Mouse (Mus musculus) T-helper 2 cell (primary cell): Measurements from ENCODE around the gene Rabgap1.
"Not testable (repeated sequence)": the region's sequence is repeated elsewhere in the genome, so short reads cannot be mapped to it uniquely, and the experiment has no call there.

Experiments
- in situ Hi-C: fragments of 300-600 bp; cut with MboI, MseI; formaldehyde crosslinking; loops from one replicate; pipeline ENCODE4 v1.15.1; 2025; ENCODE audit warnings: high pct_unique_total_duplicates

Rabgap1 gene

GRCm38 (mm10) chr2:37442611-37443591, at the start of gene Rabgap1, which contains the start of the genes Zbtb26 and Zbtb6:
Gene Rabgap1, plus strand, starts transcription at chr2:37443279.
Gene Zbtb26, minus strand, starts transcription at chr2:37443135.
Gene Zbtb6, minus strand, starts transcription at chr2:37443171.
- in situ Hi-C loops, result no loop called here

- in situ Hi-C loops, result no loop called here
These were observed 47.5 kb upstream of the Rabgap1 start for GRCm38 (mm10) chr2:37395539-37395938.

DNA sequence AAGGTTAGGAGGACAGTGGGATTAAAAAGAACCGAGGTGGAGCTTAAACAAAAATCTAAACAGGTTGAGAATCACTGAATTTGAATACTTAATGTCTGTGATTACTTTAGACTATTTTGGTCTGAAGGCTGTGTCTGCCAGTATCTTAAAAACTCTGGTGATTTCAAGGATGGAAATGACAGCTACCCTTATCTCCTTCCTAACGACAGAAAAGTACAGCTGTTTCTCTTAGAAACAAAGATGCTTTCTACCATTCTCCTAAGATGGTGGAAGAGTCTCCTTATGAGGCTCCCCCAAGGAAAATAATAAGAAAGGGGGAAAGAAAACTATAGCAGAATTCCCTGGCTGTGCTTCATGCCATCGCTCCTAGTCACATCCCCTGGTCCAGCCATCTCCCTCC, 21.2 kb upstream of the Rabgap1 start:
- in situ Hi-C loops, result no loop called here

- in situ Hi-C loops, result no loop called here
These were observed 20.5 kb upstream of the Rabgap1 start, which contains the start of gene Rc3h2 for GRCm38 (mm10) chr2:37422306-37423304. Gene Rc3h2, minus strand, starts transcription at chr2:37422903.

GRCm38 (mm10) chr2:37423671-37424070, 19.4 kb upstream of the Rabgap1 start:
- in situ Hi-C loops, result no loop called here

DNA sequence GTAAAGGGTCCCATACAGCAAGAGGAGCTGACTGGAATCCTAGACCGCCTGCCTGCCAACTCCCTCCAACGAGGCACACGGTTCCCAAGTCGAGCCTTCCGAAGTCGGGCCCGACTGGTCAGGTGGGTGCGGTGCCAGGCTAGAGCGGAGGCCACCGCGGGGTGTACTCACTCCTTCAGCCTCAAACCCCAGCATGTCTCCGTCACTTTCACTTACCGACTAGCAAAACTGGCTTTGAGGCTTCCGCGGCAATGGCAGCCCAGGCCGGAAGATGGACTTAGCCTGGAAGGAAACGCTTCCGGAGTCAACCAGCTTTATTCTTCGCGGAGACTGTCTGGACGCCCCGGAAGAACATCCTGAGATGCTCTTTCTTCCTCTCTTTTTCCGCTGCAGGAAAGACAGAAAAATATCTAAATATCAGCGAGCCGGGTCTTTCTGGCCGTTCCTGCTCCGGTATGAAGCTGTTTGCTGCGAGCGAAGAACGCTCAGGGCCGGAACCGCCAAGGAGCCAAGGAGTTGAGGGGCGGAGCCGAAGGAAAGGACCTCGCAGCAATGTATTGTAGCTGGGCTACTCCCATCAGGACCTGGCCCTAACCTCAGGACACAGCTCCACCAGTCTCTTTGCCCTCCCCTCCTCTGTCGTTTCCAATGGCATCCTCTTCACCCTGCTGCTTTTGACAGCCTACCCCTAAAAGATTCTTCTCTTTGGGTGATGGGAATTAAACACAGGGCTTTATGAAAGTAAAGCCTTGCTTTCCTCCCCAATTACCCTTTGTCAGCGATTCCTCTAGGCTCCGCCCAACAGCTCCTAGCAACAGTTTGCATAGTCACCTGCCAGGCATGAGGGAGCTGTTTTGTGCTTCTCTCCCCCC, 12.2 kb upstream of the Rabgap1 start:
- in situ Hi-C loops, result no loop called here

DNA sequence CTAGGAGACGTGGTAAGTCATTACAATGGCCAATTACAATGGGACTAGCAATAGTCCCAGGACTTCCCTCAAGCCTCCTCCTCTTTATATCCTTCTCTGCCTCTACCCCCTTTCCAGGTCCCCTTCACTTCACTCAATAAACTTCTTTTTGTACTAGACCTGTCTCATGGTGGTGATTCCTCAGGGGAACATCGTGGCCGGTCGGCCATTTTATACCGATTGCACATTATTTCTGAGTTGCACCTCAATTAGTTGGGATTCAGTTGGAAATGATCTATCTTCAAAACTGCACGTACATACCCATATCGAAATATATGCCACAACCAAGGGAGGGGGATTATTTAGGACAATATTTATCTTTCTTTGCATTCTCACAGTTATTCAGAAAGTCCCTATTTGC, 11.5 kb upstream of the Rabgap1 start:
- in situ Hi-C loops, result no loop called here

- in situ Hi-C loops, result no loop called here
These were observed 8.7 kb downstream of the Rabgap1 start for GRCm38 (mm10) chr2:37451667-37452375.

DNA sequence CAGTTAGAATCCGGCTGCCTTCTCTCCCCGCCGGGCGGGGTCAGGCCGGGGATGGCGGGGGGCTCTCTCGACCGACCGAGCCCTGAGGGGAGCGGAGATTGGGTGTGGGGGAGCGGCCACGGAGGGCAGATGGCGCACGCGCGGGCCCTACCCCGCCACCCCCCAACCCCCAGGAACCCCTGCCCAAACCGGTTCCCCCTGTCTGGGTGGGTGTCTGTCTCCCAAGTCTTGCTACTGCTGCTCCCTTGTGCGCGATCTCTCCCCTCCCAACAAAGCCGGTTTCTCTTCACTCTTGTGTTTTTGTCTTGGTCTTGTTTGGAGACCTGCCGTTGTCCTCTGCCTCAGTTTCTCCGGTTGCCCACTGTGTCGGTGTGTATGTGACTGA, 9.3 kb downstream of the Rabgap1 start:
- in situ Hi-C loops, result no loop called here

DNA sequence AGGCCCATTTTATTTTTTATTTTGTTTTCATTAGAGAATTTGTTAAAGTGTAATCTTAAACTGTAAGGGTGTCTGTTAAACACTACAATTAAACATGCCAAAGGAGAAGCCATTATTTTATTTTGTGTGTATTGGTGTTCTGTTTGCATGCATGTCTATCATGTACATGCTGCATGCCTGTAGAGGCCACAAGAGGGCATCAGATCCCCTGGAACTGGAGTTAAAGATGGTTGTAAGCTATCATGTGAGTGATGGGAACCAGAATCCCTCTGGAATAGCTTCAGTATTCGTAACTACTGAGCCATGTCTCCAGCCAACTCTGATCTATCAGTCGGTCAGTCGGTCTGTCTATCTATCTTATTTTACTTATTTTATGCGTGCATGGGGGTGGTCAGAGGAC, 17.6 kb downstream of the Rabgap1 start:
- in situ Hi-C loops, result no loop called here

- in situ Hi-C loops, result no loop called here
These were observed 23.2 kb downstream of the Rabgap1 start for GRCm38 (mm10) chr2:37466266-37466665.

- in situ Hi-C loops, result no loop called here
These were observed 36.5 kb downstream of the Rabgap1 start for GRCm38 (mm10) chr2:37479559-37479958.

- in situ Hi-C loops, result no loop called here
These were observed 37.0 kb downstream of the Rabgap1 start for GRCm38 (mm10) chr2:37480039-37480438.

GRCm38 (mm10) chr2:37484165-37484564, 41.1 kb downstream of the Rabgap1 start:
- in situ Hi-C loops, result no loop called here

DNA sequence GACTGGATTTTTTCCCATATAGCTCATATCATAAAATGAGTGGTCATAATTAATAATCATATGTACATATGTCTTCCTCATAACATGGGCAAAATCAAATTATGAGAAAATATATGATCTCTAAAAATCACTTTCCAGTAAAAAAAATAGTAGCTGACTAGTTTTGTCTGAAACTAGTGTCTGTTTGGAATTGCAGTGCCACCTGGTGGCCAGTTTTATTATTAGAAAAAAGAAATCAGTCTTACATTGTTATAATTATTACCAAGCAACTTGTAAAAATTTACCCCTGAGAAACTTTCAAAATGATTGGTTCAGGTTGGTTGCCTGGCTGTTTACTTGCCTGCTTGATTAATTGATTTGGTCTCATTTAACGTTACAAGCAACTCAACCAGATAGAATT, 42.3 kb downstream of the Rabgap1 start:
- in situ Hi-C loops, result no loop called here

- in situ Hi-C loops, result no loop called here
These were observed 43.3 kb downstream of the Rabgap1 start for GRCm38 (mm10) chr2:37486408-37486807.

DNA sequence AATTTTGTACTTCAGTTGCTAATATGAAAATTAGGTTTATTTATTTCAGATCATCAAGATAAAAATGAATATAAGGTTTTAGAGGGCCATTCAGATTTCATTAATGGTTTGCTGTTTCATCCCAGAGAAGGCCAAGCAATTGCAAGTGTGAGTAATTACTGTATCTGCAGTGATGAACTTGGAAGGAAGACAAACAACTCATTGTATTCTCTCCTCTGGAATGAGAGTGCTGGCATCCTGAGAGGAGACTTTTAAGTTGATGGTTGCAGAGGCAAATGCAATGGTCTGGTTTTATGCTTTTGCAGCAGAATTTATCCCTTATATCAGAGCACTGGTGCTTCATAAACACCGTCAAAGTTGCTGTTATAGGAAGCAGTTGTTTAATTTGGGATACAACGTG, 45.9 kb downstream of the Rabgap1 start:
- in situ Hi-C loops, result no loop called here

GRCm38 (mm10) chr2:37497321-37497720, 54.2 kb downstream of the Rabgap1 start:
- in situ Hi-C loops, result no loop called here

- in situ Hi-C loops, result not testable (repeated sequence)
These were observed 62.8 kb downstream of the Rabgap1 start for GRCm38 (mm10) chr2:37505856-37506255.
